ENCODE assay signal across 16 mouse cellular contexts in the genomic region with DNA sequence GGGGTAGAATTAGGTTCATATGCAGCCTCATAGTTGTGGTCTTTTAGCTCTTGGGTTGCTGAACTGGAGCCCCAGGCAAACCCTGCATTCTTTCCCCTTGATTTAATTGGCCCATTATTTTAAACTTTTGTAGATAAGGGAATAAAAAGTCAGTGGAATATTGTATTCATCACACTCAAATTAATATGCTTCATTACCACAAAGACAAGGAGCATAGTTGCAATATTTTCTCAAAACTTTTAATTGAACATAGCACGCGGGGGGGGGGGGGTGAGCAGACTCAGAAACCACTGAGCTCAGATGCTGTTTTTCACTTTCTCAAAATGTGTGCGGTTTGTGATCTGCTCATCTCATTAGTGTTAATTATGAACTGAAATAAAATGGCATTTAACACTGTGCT.
"Had no signal": no experiment of that assay in that cellular context is flagged by ENCODE, and none has a peak within 500 bp of the region (broad histone marks: within the 10 kb centered on the region; RNA-seq: fewer than 3 reads in every experiment).

No protein-coding gene starts in this region.

- H3K4me3 ChIP-seq: neural tube, embryonic 13.5 days; neural tube, embryonic 15.5 days; stomach, embryonic 15.5 days had no signal

- H3K27me3 ChIP-seq: neural tube, embryonic 13.5 days; stomach, embryonic 15.5 days had no signal

- H3K36me3 ChIP-seq: neural tube, embryonic 13.5 days; neural tube, embryonic 15.5 days; stomach, embryonic 15.5 days had no signal

- H3K27ac ChIP-seq: neural tube, embryonic 13.5 days; neural tube, embryonic 15.5 days; stomach, embryonic 15.5 days; stomach, postnatal 0 days had no signal

- H3K9ac ChIP-seq: neural tube, embryonic 13.5 days; neural tube, embryonic 15.5 days; stomach, embryonic 15.5 days had no signal

- DNase-seq: retina, postnatal 1 day; right cerebral cortex, adult 18-20 months; right cerebral cortex, postnatal 14 days; right cerebral cortex, postnatal 25 days; right cerebral cortex, postnatal 4 days; spleen, adult 18-20 months; thymus, adult 18-20 months; thymus, adult 2 months; thymus, postnatal 14 days; thymus, postnatal 25 days; thymus, postnatal 36 days; thymus, postnatal 4 days had no signal

- H3K4me1 ChIP-seq: neural tube, embryonic 13.5 days; stomach, embryonic 15.5 days had no signal
